Mouse (Mus musculus): ENCODE measurements around the gene Serpina1c. TPM values are rescaled to one million over a fixed set of nuclear protein-coding genes. Genes with fewer than 3 reads are reported as not detected.
"Not testable (repeated sequence)": the region's sequence is repeated elsewhere in the genome, so short reads cannot be mapped to it uniquely, and the experiment has no call there.

Serpina1c gene
- 3.2 and 4.0 TPM in 2 replicates for polyA plus RNA-seq (2012; rRNA removed)

DNA sequence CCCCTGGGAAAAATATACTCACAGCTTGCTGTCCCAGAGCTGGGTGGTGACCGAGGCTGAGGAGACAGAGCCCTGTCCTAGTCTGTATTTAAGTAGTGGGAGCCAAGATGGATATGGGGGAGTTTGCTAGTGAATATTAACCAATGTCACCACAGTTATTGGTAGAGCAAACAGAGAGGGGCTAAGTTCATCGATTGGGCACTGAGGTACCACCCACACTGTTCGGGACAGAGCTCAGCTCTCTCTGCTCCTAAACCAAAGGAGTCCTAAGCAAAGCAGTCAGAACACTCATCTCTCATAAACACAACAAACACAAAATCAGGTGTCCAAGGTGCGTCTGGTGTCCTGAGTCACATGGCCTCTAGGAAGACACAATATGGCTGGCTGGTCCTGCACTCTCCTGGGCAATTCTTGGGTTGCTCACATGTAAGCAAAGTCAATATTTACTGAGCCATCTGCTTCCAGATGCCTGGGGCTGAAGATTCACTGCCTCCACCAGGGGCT lies at the start of gene Serpina1c:
Serpina1c (minus strand) TSS at position 51 of the 504 bp plus-strand sequence.
- not testable (repeated sequence) for H3K27ac ChIP-seq (ENCODE audit: insufficient read depth, low read depth, low read length); H3K4me1 ChIP-seq (ENCODE audit: control insufficient read depth, insufficient read depth, low read length); H3K27me3 ChIP-seq (replicated peaks; ENCODE audit: control insufficient read depth, insufficient read depth, low read length); DNase-seq; H3K36me3 ChIP-seq (ENCODE audit: control insufficient read depth, insufficient read depth, low read length); H3K4me3 ChIP-seq (ENCODE audit: insufficient read depth, low read depth, low read length)
- 75% methylated on average over 4 of the region's 4 CpGs for WGBS

GRCm38 (mm10) chr12:103952972-103953371 lies 48.3 kb upstream of the Serpina1c start:
- not testable (repeated sequence) for H3K4me1 ChIP-seq (ENCODE audit: control insufficient read depth, insufficient read depth, low read length); H3K27me3 ChIP-seq (replicated peaks; ENCODE audit: control insufficient read depth, insufficient read depth, low read length); H3K4me3 ChIP-seq (ENCODE audit: insufficient read depth, low read depth, low read length); H3K27ac ChIP-seq (ENCODE audit: insufficient read depth, low read depth, low read length); DNase-seq; H3K36me3 ChIP-seq (ENCODE audit: control insufficient read depth, insufficient read depth, low read length)
- WGBS, result 71% methylated on average over 3 of the region's 3 CpGs

GRCm38 (mm10) chr12:103946243-103946642 lies 41.6 kb upstream of the Serpina1c start:
- WGBS, result 78% methylated on average over 4 of the region's 4 CpGs
- Histone ChIP-seq H3K27ac (ENCODE audit: insufficient read depth, low read depth, low read length) (no peak overlapping the region), H3K36me3 (ENCODE audit: control insufficient read depth, insufficient read depth, low read length) (no peaks in the 10 kb centered on the region), H3K4me1 (ENCODE audit: control insufficient read depth, insufficient read depth, low read length) (no peaks in the 10 kb centered on the region), H3K4me3 (ENCODE audit: insufficient read depth, low read depth, low read length) (no peak overlapping the region), H3K27me3 (replicated peaks; ENCODE audit: control insufficient read depth, insufficient read depth, low read length) (no peaks in the 10 kb centered on the region; the same call in 1 of the 2 replicates)
- DNase-seq, result no peak
- TF ChIP-seq POLR2A (IDR thresholded peaks at IDR 0.05; ENCODE audit: low read depth, low read length), result no peak
- no peak for TF ChIP-seq CTCF (conservative IDR thresholded peaks at IDR 0.05; ENCODE audit: insufficient read depth, insufficient read length, low read depth, low read length)

DNA sequence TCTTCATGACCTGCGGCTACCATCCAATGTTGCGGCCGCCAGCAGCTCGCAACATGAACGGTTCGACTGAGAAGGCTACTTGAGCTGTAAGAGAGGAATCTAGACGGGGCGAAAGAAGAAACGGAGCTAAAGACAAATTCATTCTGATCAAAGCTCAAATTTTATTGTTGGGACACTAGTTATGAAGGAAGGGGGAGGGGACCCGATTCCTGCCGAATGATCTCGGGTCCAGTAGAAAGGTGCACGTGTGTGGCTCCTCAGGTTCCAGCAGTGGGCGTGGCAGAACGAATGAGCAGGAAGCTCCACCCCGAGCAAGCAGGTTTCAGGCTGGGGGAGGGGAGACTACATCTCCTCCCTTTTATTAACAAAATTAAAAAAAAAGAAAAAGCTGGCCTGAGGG lies 4.5 kb upstream of the Serpina1c start:
- not testable (repeated sequence) for H3K4me3 ChIP-seq (ENCODE audit: insufficient read depth, low read depth, low read length); H3K4me1 ChIP-seq (ENCODE audit: control insufficient read depth, insufficient read depth, low read length); H3K36me3 ChIP-seq (ENCODE audit: control insufficient read depth, insufficient read depth, low read length); H3K27me3 ChIP-seq (replicated peaks; ENCODE audit: control insufficient read depth, insufficient read depth, low read length)
- H3K27ac ChIP-seq (ENCODE audit: insufficient read depth, low read depth, low read length), result peak overlapping the region; percentile 31; the same call in 1 of the 2 replicates
- 80% methylated on average over 13 of the region's 16 CpGs for WGBS
- peak; percentile 77 for DNase-seq

DNA sequence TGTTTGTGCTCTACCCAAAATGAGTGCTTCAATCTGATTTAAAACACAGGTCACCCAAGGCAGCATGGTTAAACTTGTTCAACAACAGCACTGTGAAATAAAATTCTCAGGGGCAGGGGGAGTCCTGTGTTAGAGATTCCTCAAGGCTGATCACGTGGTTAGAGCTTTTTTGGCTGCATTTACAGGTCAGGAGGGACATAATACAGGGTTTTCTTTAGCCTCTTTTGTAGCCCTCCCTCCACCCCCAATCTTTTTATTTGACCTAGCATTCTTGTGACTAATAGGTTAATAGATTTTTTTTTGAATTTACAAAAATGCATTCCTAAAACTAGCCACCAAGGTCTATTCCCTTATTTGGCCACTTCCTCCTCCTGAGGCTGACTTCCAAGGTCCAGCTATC lies 3.1 kb upstream of the Serpina1c start:
- H3K4me3 ChIP-seq (ENCODE audit: insufficient read depth, low read depth, low read length); H3K27me3 ChIP-seq (replicated peaks; ENCODE audit: control insufficient read depth, insufficient read depth, low read length); H3K4me1 ChIP-seq (ENCODE audit: control insufficient read depth, insufficient read depth, low read length); H3K27ac ChIP-seq (ENCODE audit: insufficient read depth, low read depth, low read length); H3K36me3 ChIP-seq (ENCODE audit: control insufficient read depth, insufficient read depth, low read length): not testable (repeated sequence)
- 16% methylated on average over 1 of the region's 1 CpGs for WGBS
- DNase-seq, result peak; percentile 20

DNA sequence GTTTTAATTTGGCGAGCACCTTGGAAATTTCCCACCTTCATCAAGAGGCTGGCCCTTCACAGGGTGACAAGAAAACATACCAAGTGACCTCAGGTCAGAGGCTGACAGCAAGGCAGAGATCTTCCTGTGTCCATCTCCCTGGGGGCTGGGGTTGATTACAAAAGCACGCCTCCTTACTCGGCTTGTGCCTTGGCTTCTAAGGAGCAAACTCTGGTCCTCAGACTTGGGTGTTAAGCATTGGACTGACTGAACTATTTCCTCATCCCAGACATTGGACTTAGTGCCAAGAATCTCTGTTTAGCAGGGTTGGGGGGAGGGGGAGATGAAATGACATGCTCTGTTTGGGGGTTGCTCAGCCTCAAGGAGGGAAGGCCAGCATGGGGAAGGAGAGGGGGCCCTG lies 2.8 kb downstream of the Serpina1c start:
- H3K4me1 ChIP-seq (ENCODE audit: control insufficient read depth, insufficient read depth, low read length); H3K36me3 ChIP-seq (ENCODE audit: control insufficient read depth, insufficient read depth, low read length); H3K27me3 ChIP-seq (replicated peaks; ENCODE audit: control insufficient read depth, insufficient read depth, low read length); H3K4me3 ChIP-seq (ENCODE audit: insufficient read depth, low read depth, low read length); H3K27ac ChIP-seq (ENCODE audit: insufficient read depth, low read depth, low read length): not testable (repeated sequence)
- 65% methylated on average over 3 of the region's 3 CpGs for WGBS
- peak; percentile 28 for DNase-seq

GRCm38 (mm10) chr12:103866873-103867272 lies 37.8 kb downstream of the Serpina1c start:
- not testable (repeated sequence) for H3K27ac ChIP-seq (ENCODE audit: insufficient read depth, low read depth, low read length); H3K36me3 ChIP-seq (ENCODE audit: control insufficient read depth, insufficient read depth, low read length); H3K4me3 ChIP-seq (ENCODE audit: insufficient read depth, low read depth, low read length); H3K4me1 ChIP-seq (ENCODE audit: control insufficient read depth, insufficient read depth, low read length); H3K27me3 ChIP-seq (replicated peaks; ENCODE audit: control insufficient read depth, insufficient read depth, low read length); DNase-seq
- 74% methylated on average over 1 of the region's 1 CpGs for WGBS

DNA sequence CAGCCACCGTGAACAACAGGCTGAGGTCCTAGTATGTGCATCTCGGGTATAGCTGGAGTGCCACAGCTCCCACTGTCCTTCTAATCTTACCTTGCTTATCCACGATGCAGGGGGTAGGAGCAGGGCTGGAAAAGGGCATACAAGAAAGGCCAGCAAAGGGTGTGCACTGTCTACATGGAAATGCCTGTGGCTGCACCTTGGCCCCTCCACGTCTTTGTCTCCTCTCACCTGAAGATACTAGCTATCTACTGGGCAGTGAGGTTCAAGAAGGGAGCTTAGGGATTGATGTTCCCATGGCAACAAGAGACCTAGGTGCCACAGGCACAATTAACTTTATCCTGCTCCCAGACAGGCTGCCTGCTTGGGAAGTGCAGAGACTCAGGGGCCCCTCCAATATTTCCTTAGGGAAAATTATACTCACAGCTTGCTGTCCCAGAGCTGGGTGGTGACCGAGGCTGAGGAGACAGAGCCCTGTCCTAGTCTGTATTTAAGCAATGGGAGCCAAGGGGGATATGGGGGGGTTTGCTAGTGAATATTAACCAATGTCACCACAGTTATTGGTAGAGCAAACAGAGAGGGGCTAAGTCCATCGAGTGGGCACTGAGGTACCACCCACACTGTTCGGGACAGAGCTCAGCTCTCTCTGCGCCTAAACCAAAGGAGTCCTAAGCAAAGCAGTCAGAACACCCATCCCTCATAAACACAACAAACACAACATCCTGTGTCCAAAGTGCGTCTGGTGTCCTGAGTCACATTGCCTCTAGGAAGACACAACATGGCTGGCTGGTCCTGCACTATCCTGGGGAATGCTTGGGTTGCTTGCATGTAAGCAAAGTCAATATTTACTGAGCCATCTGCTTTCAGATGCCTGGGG lies 41.3 kb downstream of the Serpina1c start, which contains the start of gene Serpina1a:
Serpina1a (minus strand) TSS at position 462 of the 874 bp plus-strand sequence.
- not testable (repeated sequence) for H3K27ac ChIP-seq (ENCODE audit: insufficient read depth, low read depth, low read length); H3K27me3 ChIP-seq (replicated peaks; ENCODE audit: control insufficient read depth, insufficient read depth, low read length); H3K4me1 ChIP-seq (ENCODE audit: control insufficient read depth, insufficient read depth, low read length); H3K4me3 ChIP-seq (ENCODE audit: insufficient read depth, low read depth, low read length); H3K36me3 ChIP-seq (ENCODE audit: control insufficient read depth, insufficient read depth, low read length)
- DNase-seq, result peak; percentile 4
- WGBS, result 58% methylated on average over 9 of the region's 9 CpGs

Data from kidney, adult 2 months (tissue).